Mouse (Mus musculus) midbrain, embryonic 16.5 days (tissue): Measurements from ENCODE around the gene Pdhx. TPM values are rescaled to one million over a fixed set of nuclear protein-coding genes. Genes with fewer than 3 reads are reported as not detected.

Experiments
- ATAC-seq: fragments of 200-750 bp; cut with Nextera tagmentation; 2 replicates; pipeline ENCODE4 v1.8.0; 2017; ENCODE audit warnings: moderate TSS enrichment
- H3K27ac ChIP-seq: fragments of 300-500 bp; sonication (generic); 2 replicates; pipeline ENCODE4 v1.5.1; 2014; ENCODE audit warnings: mild to moderate bottlenecking, low read length, mixed read lengths
- H3K27me3 ChIP-seq: fragments of 300-500 bp; sonication (generic); 2 replicates; pipeline ENCODE4 v1.6.1; 2014; ENCODE audit warnings: low read depth, low read length, mixed read lengths; ENCODE audit not compliant: control insufficient read depth, insufficient read depth
- H3K36me3 ChIP-seq: fragments of 300-500 bp; sonication (generic); 2 replicates; pipeline ENCODE4 v1.6.1; 2014; ENCODE audit warnings: mild to moderate bottlenecking, low read length, moderate library complexity, mixed read lengths; ENCODE audit not compliant: control insufficient read depth, insufficient read depth
- H3K4me1 ChIP-seq: fragments of 300-500 bp; sonication (generic); 2 replicates; pipeline ENCODE4 v1.6.1; 2014; ENCODE audit warnings: mild to moderate bottlenecking, low read length, mixed read lengths; ENCODE audit not compliant: control insufficient read depth, insufficient read depth
- H3K4me2 ChIP-seq: fragments of 300-500 bp; sonication (generic); 2 replicates; pipeline ENCODE4 v1.6.1; 2014; ENCODE audit warnings: mild to moderate bottlenecking, low read length, mixed read lengths
- H3K4me3 ChIP-seq: fragments of 300-500 bp; sonication (generic); 2 replicates; pipeline ENCODE4 v1.5.1; 2014; ENCODE audit warnings: low read depth, mild to moderate bottlenecking, low read length, moderate library complexity, mixed read lengths
- H3K9ac ChIP-seq: fragments of 300-500 bp; sonication (generic); 2 replicates; pipeline ENCODE4 v1.6.1; 2014; ENCODE audit warnings: low read depth, low read length, mixed read lengths
- H3K9me3 ChIP-seq: fragments of 300-500 bp; sonication (generic); replicated peaks from 2 replicates; pipeline ENCODE4 v1.6.1; 2014; ENCODE audit warnings: mild to moderate bottlenecking, low read length, mixed read lengths; ENCODE audit not compliant: control insufficient read depth, poor library complexity, severe bottlenecking
- WGBS: fragments of 180-500 bp; shearing (Covaris S2); extraction: QIAGEN DNeasy Blood & Tissue Kit; methylation state at CpG from one replicate; pipeline ENCODE4 v1.1.7; 2014; 5-methylcytosine and 5-hydroxymethylcytosine counted together
- polyA plus RNA-seq: library from polyadenylated mRNA; unstranded; fragments of >200 nt; fragmentation: Nextera tagmentation; extraction: Ambion mirVana; gene quantifications from 2 replicates; pipeline ENCODE4 v1.2.1, GENCODE M21; 2015

Pdhx gene
- polyA plus RNA-seq, 1 experiment from 2014 or later: 74.8 TPM

GRCm38 (mm10) chr2:103088099-103088498 lies 14.8 kb upstream of the Pdhx start:
- Histone ChIP-seq H3K4me2 (no peak overlapping the region), H3K9me3 (no peaks in the 10 kb centered on the region), H3K36me3 (no peaks in the 10 kb centered on the region; the same call in 1 of the 2 replicates), H3K27me3 (no peaks in the 10 kb centered on the region), H3K4me3 (no peak overlapping the region), H3K9ac (no peak overlapping the region), H3K4me1 (no peaks in the 10 kb centered on the region), H3K27ac (no peak overlapping the region)
- ATAC-seq: no peak
- 97% methylated on average over 4 of the region's 4 CpGs for WGBS

- Histone ChIP-seq H3K9me3 (no peaks in the 10 kb centered on the region), H3K36me3 (no peaks in the 10 kb centered on the region; the same call in 1 of the 2 replicates), H3K4me3 (no peak overlapping the region), H3K9ac (no peak overlapping the region), H3K27me3 (no peaks in the 10 kb centered on the region), H3K27ac (no peak overlapping the region), H3K4me1 (no peaks in the 10 kb centered on the region), H3K4me2 (no peak overlapping the region)
- 6% methylated on average over 1 of the region's 1 CpGs for WGBS
- 0 out of 2 replicates have a peak, but pooled peaks have one; percentile 32 for ATAC-seq
These were observed 13.1 kb upstream of the Pdhx start for GRCm38 (mm10) chr2:103086432-103086831.

- Histone ChIP-seq H3K4me2 (no peak overlapping the region), H3K36me3 (no peaks in the 10 kb centered on the region; the same call in 1 of the 2 replicates), H3K9ac (no peak overlapping the region), H3K4me3 (no peak overlapping the region), H3K27me3 (no peaks in the 10 kb centered on the region), H3K4me1 (no peaks in the 10 kb centered on the region), H3K9me3 (no peaks in the 10 kb centered on the region), H3K27ac (no peak overlapping the region)
- 64% methylated on average over 10 of the region's 10 CpGs for WGBS
- 0 out of 2 replicates have a peak, but pooled peaks have one; percentile 38 for ATAC-seq
These were observed 12.3 kb upstream of the Pdhx start for GRCm38 (mm10) chr2:103085633-103086032.

GRCm38 (mm10) chr2:103084451-103084850 lies 11.1 kb upstream of the Pdhx start:
- Histone ChIP-seq H3K4me1 (no peaks in the 10 kb centered on the region), H3K9me3 (no peaks in the 10 kb centered on the region), H3K4me2 (no peak overlapping the region), H3K9ac (no peak overlapping the region), H3K4me3 (no peak overlapping the region), H3K36me3 (no peaks in the 10 kb centered on the region; the same call in 1 of the 2 replicates), H3K27ac (no peak overlapping the region), H3K27me3 (no peaks in the 10 kb centered on the region)
- WGBS: 57% methylated on average over 5 of the region's 5 CpGs
- ATAC-seq: 0 out of 2 replicates have a peak, but pooled peaks have one; percentile 29

GRCm38 (mm10) chr2:103082853-103083252 lies 9.5 kb upstream of the Pdhx start:
- H3K36me3 ChIP-seq: no peaks in the 10 kb centered on the region
- 82% methylated on average over 7 of the region's 7 CpGs for WGBS
- no peak overlapping the region for H3K4me3 ChIP-seq
- H3K9ac ChIP-seq: no peak overlapping the region
- ATAC-seq: no peak
- no peaks in the 10 kb centered on the region for H3K9me3 ChIP-seq
- no peaks in the 10 kb centered on the region for H3K4me1 ChIP-seq
- H3K27ac ChIP-seq: no peak overlapping the region
- H3K27me3 ChIP-seq: no peaks in the 10 kb centered on the region
- no peak overlapping the region for H3K4me2 ChIP-seq

GRCm38 (mm10) chr2:103081706-103082105 lies 8.4 kb upstream of the Pdhx start:
- Histone ChIP-seq H3K27me3 (no peaks in the 10 kb centered on the region), H3K9ac (no peak overlapping the region), H3K4me1 (no peaks in the 10 kb centered on the region), H3K4me2 (no peak overlapping the region), H3K4me3 (no peak overlapping the region), H3K36me3 (no peaks in the 10 kb centered on the region), H3K9me3 (no peaks in the 10 kb centered on the region), H3K27ac (no peak overlapping the region)
- no peak for ATAC-seq
- WGBS: 85% methylated on average over 5 of the region's 5 CpGs

GRCm38 (mm10) chr2:103081117-103081516 lies 7.8 kb upstream of the Pdhx start:
- ATAC-seq: no peak
- H3K9me3 ChIP-seq: no peaks in the 10 kb centered on the region

GRCm38 (mm10) chr2:103070586-103070985 lies 2.7 kb downstream of the Pdhx start:
- Histone ChIP-seq H3K4me1 (peaks cover 32% of the 10 kb centered on the region), H3K4me2 (no peak overlapping the region), H3K36me3 (no peaks in the 10 kb centered on the region), H3K27me3 (no peaks in the 10 kb centered on the region), H3K4me3 (no peak overlapping the region), H3K27ac (no peak overlapping the region), H3K9ac (no peak overlapping the region), H3K9me3 (no peaks in the 10 kb centered on the region)
- no peak for ATAC-seq
- 82% methylated on average over 3 of the region's 3 CpGs for WGBS

More at GRCm38 (mm10) chr2:103081117-103081516, 7.8 kb upstream of the Pdhx start:
- Histone ChIP-seq H3K27ac (no peak overlapping the region), H3K4me3 (no peak overlapping the region), H3K4me2 (no peak overlapping the region), H3K9ac (no peak overlapping the region), H3K36me3 (no peaks in the 10 kb centered on the region), H3K27me3 (no peaks in the 10 kb centered on the region), H3K4me1 (no peaks in the 10 kb centered on the region)
- WGBS: 79% methylated on average over 6 of the region's 6 CpGs

GRCm38 (mm10) chr2:103069752-103070405 lies 3.4 kb downstream of the Pdhx start:
- no peak overlapping the region for H3K4me2 ChIP-seq
- no peak for ATAC-seq
- 91% methylated on average over 5 of the region's 5 CpGs for WGBS

More at GRCm38 (mm10) chr2:103069752-103070405, 3.4 kb downstream of the Pdhx start:
- Histone ChIP-seq H3K9me3 (no peaks in the 10 kb centered on the region), H3K27ac (no peak overlapping the region), H3K36me3 (no peaks in the 10 kb centered on the region), H3K9ac (no peak overlapping the region), H3K4me3 (no peak overlapping the region), H3K4me1 (peaks cover 30% of the 10 kb centered on the region), H3K27me3 (no peaks in the 10 kb centered on the region)
